Mouse (Mus musculus) A20 (cell line): ENCODE measurements around the gene Adamts7.
A peak's percentile ranks its signal among the peaks of the same experiment; 100 is the strongest.

Experiments used
- DNase-seq: peaks from one replicate; pipeline ENCODE4 v3.0.0-alpha.2; 2011; ENCODE audit warnings: low read depth, low spot score

Adamts7 gene

DNA sequence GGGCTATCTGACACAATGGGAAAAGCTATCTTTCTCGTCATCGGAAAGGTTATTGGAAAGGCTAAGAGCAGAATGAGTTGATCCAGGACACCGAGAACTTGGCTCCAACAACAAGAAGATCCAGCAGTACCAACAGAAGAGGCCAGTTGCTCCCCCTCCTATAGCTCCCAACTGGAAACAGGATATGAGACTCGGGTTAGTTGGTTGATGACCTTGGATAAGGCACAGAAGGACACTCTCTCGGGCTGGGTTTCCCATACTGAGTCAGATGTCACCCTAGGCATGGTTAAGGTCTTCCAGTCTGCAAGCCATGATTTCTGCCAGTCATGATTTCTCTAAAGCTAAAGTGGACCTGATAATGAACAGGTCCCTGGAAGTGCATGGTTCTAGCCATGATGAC, 71.9 kb downstream of the Adamts7 start:
- no peak for DNase-seq

DNA sequence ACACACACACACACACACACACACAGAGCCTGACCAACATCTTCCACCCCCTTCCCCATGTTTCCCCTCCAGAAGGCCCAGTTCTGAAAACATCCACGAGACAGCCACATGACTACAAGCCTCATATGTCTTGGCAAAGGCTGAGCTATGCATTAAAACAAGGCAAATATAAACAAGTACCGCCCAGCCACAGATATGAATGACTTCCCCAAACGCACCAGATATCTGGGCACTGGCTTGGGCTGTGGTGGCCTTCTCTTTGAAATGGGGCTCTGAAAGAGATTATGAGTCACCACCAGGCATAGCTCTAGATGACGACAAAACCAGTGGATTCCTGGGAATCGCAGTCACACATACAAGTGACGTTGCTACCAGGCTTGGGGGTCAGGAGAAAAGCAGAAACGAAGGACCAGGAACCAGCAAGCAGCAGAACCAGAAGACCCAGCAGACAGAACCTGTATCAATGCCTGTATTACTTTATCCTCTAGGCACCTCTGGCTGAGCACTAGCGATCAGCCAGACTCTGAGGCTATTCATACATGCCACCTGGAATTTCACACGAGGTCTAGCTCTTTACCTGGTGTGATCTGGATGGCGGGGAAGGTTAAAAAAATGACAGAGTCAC, 72.5 kb downstream of the Adamts7 start:
- DNase-seq = no peak

DNA sequence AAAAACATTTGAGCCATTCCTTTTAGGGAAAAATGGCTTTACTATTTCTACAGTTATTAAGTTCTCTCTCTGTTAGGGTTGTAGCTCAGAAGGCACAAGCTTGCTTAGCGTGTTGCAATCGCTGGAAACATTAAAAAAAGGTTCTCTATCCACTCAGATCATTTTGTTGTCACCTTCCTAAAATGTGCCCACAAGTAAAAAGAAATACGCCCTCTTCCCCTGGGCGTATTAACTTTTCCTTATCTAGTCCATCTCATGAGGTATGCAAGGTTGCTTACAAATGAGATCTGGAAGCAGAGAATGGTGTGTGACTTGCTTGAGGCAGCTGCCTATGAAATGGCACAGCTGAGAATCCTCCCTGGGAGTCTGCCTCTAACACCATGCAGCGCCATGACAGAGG, 73.9 kb downstream of the Adamts7 start:
- no peak for DNase-seq

DNA sequence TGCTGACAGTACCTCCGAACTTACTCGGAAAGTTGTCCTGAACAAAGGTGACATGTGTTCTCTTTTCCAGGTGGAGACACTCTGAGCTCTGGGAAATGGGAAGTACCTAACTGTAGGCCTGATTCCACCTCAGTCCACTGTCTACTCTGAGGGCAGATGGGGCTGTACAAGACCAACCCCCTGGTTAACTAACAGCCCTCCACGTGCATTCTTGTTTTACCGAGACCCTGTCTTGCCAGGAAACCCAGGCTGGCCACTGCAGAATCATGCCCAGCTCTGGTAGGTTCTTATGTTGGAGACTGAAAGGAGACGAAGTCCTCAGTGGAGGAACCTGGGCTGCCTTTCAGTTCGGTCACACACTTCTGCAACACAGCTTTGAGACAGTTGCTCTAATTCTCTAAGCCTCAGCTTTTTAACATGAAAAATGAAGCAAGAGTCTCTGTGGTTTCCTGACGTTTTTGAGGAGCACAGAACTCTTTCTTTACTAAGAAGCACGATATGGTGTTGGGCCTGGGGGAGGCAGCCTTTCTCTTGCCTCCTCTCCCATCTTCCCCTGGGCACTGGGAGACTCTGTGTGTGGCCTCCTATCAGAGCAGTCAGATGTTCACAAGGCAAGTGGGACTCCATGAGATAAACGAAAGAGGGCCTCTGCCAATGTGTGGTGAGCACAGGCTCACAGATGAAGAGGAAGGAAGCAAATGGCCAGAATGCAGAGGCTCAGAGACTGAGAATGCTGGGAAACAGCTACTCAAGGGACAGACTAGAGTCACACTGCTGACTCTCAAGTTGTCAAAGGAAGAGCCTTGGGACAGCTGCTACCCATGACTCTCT, 74.6 kb downstream of the Adamts7 start:
- DNase-seq = no peak

DNA sequence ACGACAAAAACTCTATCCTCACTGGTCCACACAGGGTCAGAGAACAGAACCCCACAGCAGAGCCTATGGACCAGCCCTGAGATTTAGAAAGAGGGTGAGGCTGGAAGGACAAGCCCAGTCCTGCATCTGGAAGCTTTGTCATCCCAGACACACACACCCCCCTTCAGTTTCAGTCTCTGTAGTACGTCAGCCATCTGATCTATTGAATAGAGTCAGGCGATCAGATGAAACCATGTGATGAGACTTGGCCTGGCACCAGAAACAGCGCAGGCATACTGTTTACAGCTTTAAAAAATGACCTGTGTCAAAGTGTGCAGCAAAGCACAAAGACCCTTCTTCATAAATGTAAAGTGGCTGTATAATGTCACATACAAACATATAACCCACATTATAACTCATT, 77.7 kb downstream of the Adamts7 start:
- no peak for DNase-seq

DNA sequence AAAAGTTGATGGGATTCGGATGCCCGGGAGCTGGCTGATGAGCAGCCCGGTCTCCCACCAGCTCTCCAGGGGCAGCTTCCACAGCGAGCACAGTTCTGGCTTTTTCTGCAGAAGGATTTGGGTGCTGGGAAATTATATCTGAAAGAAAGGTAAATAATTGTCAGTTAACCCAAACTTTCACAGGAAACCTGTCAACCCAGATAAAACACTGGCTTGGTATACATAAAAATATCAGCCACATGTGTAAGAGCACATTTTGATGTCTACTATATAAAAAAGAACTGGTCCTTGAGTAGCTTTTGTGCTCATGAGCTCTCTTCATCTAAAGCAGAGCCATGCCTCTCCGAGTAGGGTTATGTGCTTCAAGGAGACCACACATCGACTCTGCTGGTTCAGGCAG, 78.2 kb downstream of the Adamts7 start:
- DNase-seq = no peak

DNA sequence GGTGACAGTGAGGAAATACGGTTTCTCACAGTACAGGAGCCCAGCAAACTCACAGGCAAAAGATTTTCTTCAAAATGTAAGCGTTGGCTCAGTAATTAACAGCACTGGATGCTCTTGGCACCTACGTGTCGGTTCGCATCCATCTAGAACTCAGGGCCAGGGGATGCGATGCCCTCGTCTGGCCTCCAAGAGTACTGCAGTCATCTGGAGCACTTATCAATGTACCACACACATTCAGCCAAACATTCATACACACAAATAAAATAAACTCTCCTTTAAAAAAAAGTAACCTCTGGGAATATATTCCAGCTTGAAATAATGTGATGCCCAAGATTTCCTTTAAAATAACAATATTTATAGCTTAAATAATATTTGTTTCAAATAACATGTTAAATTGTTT, 78.7 kb downstream of the Adamts7 start:
- DNase-seq = peak; percentile 46

DNA sequence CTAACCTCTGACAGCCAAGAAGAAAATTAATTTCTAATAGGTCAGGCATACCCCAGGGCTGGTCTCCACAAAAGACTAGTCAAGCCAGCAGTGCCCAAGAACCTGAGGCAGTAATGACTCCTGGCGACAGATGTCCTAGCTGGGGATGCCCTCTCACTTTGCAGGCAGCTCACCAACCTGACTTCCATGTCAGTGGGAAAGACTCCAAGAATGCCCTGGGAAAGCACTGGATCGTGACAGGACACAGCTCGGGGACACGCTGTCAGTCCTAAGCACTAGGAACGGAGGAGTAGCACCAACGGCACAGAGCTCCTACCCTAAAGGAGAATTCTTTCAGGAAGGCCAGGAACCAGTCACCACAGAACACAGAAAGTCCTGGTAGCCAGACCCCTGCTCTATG, 79.4 kb downstream of the Adamts7 start:
- no peak for DNase-seq

DNA sequence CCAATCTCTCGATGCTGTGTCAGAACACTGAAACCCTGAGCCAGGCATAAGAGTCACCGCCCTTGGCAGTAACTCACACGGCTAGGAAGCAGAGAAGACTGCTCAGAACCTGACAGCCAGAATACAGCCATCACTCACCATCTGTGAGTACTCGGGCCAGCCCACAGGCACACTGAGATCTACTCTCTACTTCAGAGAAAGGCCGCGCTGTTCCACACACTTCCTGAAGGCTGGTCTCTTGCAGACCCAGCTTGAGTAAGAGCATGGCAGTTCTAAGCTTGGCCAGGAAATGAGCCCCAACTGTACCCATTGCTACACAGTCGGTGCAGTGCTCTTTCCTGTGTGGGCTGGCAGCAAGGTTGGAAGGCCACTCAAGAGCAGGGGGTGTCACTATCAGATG, 80.0 kb downstream of the Adamts7 start:
- no peak for DNase-seq

DNA sequence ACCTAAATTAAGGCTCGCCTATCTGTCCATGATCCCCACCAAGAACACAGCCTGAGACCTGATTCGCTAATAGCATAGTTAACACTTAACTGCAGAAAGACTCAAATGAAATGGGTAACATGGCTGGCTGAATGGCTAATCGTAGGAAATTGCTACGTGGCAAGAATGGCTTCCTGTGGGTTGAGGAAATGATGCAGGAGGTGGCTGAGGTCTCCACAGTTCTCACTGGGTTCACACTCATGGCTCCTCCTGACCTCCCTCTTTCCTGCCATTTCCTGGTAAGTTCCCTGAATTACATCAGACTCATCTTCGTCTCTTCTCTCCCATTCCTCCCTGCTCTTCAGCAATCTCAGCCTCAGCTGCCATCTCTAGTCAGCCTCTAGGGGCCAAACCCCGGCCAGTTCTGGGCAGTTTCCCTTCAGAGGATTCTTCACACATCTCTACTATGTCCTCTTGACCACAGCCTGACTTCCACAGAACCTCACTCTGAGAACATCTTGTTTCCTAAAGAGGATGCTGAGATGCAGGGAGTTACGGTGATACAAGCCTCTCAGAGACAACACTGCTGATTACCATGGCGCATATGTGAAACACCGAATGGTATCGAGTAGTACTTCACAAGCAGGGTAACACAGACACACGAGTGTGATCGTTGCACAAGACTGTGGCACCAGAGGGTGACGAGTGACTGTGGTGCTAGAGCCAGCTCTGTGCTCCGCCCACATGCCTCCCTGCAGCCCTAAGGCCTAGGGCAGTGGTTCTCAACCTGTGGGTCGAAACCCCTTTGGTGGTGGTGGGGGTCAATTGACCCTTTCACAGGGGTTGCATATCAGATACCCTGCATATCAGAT, 81.7 kb downstream of the Adamts7 start:
- no peak for DNase-seq

DNA sequence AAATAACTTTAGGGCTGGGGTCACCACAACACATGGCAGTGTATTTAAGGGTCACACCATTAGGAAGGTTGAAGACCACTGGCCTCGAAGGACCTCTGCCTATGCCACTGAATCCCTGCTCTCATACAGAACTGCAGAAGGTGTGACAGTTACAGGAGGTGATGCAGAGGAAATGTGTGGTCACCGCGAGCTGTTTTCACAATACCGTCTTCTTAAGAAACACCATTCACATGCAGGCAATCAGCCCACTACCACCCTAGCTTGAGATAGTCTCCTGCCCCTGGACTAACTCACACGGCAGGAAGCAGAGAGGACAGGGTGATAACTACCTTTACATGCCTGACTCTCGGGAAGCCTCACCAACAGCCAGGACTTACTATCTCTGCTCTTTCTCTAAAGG, 82.3 kb downstream of the Adamts7 start:
- no peak for DNase-seq

DNA sequence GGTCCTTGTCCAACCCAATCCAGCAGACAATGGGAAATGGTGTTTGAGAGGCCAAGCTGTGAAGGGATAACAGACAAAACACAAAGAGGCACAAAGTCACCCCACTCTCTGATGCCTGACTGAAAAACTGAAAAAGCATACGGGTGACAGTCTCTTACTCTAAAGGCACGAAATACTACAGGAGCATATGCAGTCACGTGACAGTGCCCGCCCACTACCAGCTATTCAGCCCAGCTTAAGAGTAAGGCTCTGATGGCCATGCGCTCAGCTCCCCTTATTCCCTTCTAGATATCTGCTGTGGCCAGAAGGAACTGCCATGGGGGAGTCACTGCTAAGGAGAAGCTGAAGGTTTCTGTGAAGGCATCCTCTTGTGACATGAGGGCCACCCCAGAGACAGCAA, 82.9 kb downstream of the Adamts7 start:
- no peak for DNase-seq

DNA sequence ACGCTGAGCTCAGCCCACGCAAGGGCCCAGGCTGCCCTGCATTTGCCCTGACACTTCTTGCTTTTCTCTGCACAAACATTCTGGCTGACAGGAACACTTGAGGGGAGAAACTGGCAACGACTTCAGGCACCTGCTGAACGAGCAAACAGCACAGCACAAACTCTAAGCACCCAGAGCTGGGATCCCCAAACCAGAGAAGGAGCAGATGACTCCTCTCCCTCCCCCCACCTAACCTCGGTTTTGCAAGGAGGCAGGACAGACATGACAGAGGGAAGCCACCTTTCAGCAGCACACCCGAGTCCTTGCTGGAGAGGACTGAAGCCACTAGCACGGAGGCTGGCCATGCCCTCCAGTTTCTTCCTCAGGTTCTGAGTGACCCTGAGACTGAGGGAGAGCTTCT, 84.4 kb downstream of the Adamts7 start:
- no peak for DNase-seq

DNA sequence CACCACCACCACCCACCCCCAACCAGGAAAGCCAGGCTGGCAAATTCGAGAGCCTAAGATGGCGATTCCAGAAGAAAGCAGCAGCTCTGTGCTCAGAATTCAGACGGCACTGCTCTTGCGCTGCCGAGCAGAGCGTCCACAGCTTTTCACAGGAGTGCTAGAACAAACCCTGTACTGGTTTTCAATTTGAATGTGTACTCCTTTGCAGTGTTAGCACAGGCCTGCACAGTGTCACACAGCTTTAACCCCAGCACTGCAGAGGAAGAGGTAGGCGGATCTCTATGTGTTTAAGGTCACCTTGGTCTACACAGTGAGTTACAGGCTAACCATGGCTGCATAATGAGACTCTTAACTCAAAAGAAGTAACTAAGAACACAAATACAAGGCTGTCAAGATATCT, 85.5 kb downstream of the Adamts7 start:
- no peak for DNase-seq

DNA sequence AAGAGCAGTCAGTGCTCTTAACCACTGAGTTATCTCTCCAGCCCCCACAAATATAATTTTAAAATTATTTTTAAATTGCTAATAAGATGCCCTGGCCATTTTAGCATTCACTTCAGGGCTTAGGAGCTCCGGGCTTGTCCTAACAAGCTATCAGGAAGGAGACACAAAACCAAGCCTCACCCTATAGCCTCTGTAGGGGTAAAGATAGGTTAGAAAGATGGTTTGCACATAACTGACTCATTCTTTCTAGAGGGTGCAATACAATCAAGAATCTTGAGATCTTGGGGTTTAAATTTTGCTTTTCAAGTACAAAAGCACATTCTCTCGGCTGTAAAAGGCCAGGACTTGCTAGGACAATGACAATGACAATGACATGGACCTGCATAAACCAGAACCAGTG, 86.2 kb downstream of the Adamts7 start:
- DNase-seq = no peak

DNA sequence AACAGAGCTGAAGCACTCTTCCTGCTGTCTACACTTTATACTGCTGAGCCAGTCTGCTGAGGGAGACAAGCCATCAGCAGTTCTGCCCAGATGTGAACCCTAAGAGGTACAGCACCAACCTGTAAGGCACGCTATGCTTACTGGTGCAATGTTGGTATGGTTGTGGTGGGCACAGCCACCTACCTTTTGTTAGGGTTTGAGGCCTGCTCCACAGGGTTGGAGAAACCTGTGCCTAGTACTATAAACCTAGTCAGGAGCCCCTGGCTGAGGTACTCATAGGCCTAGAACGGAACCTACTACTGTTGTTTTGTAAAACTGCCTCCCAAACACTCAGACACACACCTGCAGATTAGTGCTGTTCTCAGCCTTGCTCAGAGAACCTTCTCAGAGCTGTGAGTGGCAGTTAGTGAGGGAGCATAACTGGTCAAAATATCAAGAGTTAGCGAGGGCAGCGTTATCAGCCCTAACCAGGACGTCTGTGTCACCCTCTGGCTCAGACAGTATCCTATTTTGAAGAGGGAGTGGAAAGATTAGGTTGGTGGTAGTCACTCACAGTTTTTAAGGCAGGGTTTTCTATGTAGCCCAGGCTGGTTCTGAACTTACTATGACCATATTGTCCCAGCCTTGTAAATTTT, 87.4 kb downstream of the Adamts7 start:
- DNase-seq = no peak

DNA sequence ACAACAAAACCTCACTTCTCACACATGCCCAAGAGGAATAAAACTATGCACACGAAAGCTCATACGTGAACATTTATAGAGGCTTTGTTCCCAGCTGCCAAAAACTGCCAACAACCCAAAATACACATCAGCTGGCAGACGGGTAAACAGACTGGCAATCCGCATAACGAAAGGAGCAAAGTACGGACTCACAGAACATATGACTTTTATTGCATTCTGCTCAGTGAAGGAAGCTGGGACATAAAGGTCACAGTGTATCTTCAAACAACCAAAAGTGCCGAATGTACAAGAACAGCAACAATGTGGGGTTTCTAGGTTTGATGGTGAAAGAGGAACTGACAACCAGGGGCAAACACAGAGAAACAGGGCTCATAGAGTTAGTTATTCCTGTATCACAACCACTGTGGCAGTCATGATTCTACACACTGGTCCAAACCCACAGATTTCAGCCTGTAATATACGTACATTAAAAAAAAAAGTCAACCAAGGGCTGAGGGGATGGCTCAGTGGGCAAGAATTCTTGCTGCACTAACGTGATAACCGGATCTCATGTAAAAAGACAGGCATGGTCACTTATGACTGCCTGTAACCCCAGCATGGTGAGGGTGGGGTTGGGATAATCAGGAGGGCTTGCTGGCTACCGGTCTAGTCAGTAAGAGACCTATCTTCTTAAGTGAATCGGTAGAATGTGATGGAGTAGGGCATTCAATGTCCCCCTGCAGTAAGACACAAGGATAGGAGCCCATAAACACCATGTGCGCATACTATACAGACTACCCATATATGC, 88.3 kb downstream of the Adamts7 start:
- peak; percentile 5 for DNase-seq

DNA sequence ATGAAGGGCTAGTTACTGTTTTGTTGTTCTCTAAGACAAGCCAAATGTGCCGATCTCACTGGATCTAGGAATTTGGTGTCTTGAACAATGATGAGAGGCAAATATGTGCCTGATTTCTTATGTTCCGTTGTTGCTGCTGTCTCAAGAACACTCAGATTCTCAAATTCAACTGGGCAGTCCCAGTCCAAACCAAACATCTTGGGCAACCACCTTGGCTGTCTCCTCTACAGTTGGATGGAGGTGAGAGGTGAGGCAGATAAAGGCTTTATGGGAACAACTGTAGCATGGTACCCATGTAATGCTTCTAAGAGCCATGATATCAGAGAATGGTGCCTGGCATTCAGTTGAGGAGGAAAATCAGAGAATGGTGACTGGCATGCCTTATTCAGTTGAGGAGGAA, 90.3 kb downstream of the Adamts7 start:
- DNase-seq = no peak

DNA sequence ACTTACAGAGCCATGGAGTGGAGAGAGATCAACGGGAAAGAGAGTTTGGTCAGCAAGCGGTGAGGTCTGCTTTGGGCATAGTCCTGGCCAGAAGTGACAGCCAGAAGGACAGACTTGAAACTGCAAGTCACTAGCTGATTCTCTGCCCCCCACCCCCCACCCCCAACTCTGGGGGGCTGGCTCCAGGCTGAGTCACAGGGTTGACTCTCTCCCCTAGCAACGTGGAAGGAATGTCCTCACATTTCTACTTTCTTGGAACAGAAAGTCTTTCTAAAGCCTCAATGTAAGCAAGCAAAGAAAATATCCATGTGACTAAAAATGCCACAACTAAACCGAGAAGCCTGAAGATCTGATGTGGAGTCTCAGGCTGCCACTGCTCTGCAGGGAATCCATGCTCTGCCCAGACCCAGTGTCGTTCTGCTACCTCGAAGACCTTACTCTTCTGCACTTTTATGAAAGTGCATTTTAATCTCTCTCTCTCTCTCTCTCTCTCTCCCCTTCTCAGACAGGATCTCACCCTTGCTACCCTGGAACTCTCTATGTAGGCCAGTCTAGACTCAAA, 93.1 kb downstream of the Adamts7 start:
- no peak for DNase-seq

DNA sequence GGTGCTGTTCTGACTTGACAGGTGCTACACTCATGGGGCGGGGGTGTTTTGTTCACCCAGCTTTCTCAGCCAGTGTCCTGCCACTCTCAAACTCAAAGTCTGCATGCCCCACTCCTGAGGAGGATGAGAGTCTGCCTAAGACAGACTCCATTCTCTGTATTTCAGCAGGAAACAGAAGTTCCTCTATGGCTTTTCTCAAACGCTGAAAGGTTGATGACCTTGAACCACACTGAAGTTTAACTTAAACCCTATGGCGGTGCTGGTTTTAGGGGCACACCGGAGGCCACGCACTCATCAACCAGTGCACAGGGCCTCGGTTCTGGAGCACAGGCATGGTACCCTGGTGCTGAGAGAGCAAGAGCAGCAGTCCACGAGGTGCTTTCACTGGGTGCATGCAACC, 94.4 kb downstream of the Adamts7 start:
- no peak for DNase-seq
